Mouse (Mus musculus) midbrain, embryonic 16.5 days (tissue): Measurements from ENCODE around the gene Brf1. TPM values are rescaled to one million over a fixed set of nuclear protein-coding genes. Genes with fewer than 3 reads are reported as not detected.

Source experiments
- ATAC-seq: fragments of 200-750 bp; cut with Nextera tagmentation; 2 replicates; pipeline ENCODE4 v1.8.0; 2017; ENCODE audit warnings: moderate TSS enrichment
- H3K27ac ChIP-seq: fragments of 300-500 bp; sonication (generic); 2 replicates; pipeline ENCODE4 v1.5.1; 2014; ENCODE audit warnings: mild to moderate bottlenecking, low read length, mixed read lengths
- H3K27me3 ChIP-seq: fragments of 300-500 bp; sonication (generic); 2 replicates; pipeline ENCODE4 v1.6.1; 2014; ENCODE audit warnings: low read depth, low read length, mixed read lengths; ENCODE audit not compliant: control insufficient read depth, insufficient read depth
- H3K36me3 ChIP-seq: fragments of 300-500 bp; sonication (generic); 2 replicates; pipeline ENCODE4 v1.6.1; 2014; ENCODE audit warnings: mild to moderate bottlenecking, low read length, moderate library complexity, mixed read lengths; ENCODE audit not compliant: control insufficient read depth, insufficient read depth
- H3K4me1 ChIP-seq: fragments of 300-500 bp; sonication (generic); 2 replicates; pipeline ENCODE4 v1.6.1; 2014; ENCODE audit warnings: mild to moderate bottlenecking, low read length, mixed read lengths; ENCODE audit not compliant: control insufficient read depth, insufficient read depth
- H3K4me2 ChIP-seq: fragments of 300-500 bp; sonication (generic); 2 replicates; pipeline ENCODE4 v1.6.1; 2014; ENCODE audit warnings: mild to moderate bottlenecking, low read length, mixed read lengths
- H3K4me3 ChIP-seq: fragments of 300-500 bp; sonication (generic); 2 replicates; pipeline ENCODE4 v1.5.1; 2014; ENCODE audit warnings: low read depth, mild to moderate bottlenecking, low read length, moderate library complexity, mixed read lengths
- H3K9ac ChIP-seq: fragments of 300-500 bp; sonication (generic); 2 replicates; pipeline ENCODE4 v1.6.1; 2014; ENCODE audit warnings: low read depth, low read length, mixed read lengths
- H3K9me3 ChIP-seq: fragments of 300-500 bp; sonication (generic); replicated peaks from 2 replicates; pipeline ENCODE4 v1.6.1; 2014; ENCODE audit warnings: mild to moderate bottlenecking, low read length, mixed read lengths; ENCODE audit not compliant: control insufficient read depth, poor library complexity, severe bottlenecking
- WGBS: fragments of 180-500 bp; shearing (Covaris S2); extraction: QIAGEN DNeasy Blood & Tissue Kit; methylation state at CpG from one replicate; pipeline ENCODE4 v1.1.7; 2014; 5-methylcytosine and 5-hydroxymethylcytosine counted together
- polyA plus RNA-seq: library from polyadenylated mRNA; unstranded; fragments of >200 nt; fragmentation: Nextera tagmentation; extraction: Ambion mirVana; gene quantifications from 2 replicates; pipeline ENCODE4 v1.2.1, GENCODE M21; 2015

The Brf1 gene
- polyA plus RNA-seq, 1 experiment from 2014 or later = 44.2 TPM

DNA sequence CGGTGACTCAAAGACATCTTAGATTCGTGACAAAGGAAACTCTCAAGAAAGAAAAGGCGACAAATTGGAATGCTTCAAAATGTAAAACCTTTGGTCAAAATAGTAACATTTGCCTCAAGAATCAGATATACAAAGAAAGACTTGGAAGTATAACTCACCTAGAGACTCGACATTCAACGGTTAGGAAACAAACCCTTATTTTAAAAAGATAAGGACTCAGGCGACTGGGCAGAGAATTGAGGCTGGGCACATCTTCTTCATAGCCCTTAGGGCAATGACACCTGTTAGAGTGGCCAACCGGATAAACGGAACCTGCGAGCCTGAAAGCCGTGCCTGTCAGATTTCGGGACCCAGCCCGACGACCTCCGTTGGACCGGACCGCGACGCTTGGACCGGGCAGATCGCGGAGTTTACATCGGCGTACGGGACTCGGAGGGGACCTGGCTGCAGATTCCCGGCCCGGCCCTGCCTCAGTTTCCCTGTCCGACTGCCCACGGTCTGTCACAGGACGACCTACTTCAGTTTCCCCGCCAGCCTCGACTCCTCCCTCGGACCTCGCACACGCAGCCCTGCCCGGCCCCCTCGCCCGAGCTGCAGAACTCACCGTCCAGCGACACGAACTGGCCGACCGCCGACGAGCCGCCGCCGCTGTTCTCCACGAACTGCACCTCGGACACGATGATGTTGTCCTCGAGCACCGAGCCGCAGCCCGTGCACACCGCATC lies 773 bp downstream of the Brf1 start:
- no peak; the same call in 1 of the 2 replicates for ATAC-seq
- Histone ChIP-seq H3K4me2 (peak overlapping the region; percentile 91), H3K27ac (peak overlapping the region; percentile 94), H3K36me3 (no peaks in the 10 kb centered on the region), H3K9ac (peak overlapping the region; percentile 96), H3K9me3 (no peaks in the 10 kb centered on the region), H3K27me3 (no peaks in the 10 kb centered on the region), H3K4me1 (peaks cover 19% of the 10 kb centered on the region), H3K4me3 (peak overlapping the region; percentile 90)
- WGBS = 1% methylated on average over 56 of the region's 56 CpGs

DNA sequence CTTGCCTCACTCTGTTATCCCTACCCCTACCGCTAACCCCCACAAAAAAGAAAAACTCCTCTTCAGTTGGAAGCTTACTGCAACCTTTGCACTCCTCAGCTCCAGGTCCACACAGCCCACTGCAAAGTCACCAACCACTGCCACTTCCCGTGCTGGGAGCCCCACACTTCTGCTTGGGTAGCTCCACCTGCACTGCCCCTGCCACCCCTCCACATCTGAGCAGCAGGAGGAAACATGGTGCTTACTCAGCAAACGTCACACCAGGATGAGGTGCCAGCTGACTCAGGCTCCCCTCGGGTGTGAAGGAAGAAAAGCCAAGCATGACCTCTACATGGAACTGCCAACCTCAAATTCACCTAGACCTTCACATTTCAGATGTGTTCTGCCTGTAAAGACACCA lies 6.4 kb downstream of the Brf1 start:
- Histone ChIP-seq H3K9me3 (no peaks in the 10 kb centered on the region), H3K27ac (no peak overlapping the region), H3K4me3 (no peak overlapping the region), H3K36me3 (peaks cover 5% of the 10 kb centered on the region; the same call in 1 of the 2 replicates), H3K27me3 (no peaks in the 10 kb centered on the region), H3K9ac (no peak overlapping the region), H3K4me1 (peaks cover 12% of the 10 kb centered on the region), H3K4me2 (no peak overlapping the region)
- no peak for ATAC-seq
- WGBS = 83% methylated on average over 4 of the region's 4 CpGs

DNA sequence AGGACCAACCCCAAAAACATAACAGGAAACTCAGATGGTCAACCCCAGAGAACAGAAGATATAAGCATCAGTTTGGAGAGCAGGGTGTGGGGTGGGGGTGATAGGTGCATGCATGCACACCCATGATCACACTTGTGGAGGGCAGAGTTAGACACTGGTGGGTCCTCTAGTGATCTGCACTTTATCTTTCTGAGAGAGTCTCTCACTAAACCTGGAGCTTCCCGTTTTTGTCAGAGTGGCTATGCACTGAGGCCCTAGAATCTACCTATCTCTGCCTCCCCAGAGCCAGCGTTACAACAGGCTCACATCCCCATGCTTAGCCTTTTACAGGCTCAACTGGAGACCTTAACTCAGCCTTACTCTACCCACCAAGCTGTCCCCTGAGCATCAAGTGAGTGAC lies 9.1 kb downstream of the Brf1 start:
- H3K27ac ChIP-seq = no peak overlapping the region
- peaks cover 13% of the 10 kb centered on the region for H3K36me3 ChIP-seq
- H3K27me3 ChIP-seq = no peaks in the 10 kb centered on the region
- H3K9me3 ChIP-seq = no peaks in the 10 kb centered on the region
- H3K4me2 ChIP-seq = no peak overlapping the region
- H3K9ac ChIP-seq = no peak overlapping the region
- no peak for ATAC-seq
- no peaks in the 10 kb centered on the region; the same call in 1 of the 2 replicates for H3K4me1 ChIP-seq
- WGBS = 94% methylated on average over 2 of the region's 2 CpGs
- no peak overlapping the region for H3K4me3 ChIP-seq

- H3K4me1 ChIP-seq = no peaks in the 10 kb centered on the region; the same call in 1 of the 2 replicates
- H3K36me3 ChIP-seq = peaks cover 16% of the 10 kb centered on the region
- no peak for ATAC-seq
- H3K4me3 ChIP-seq = no peak overlapping the region
- H3K9ac ChIP-seq = no peak overlapping the region
- no peak overlapping the region for H3K4me2 ChIP-seq
- no peak overlapping the region for H3K27ac ChIP-seq
- 83% methylated on average over 5 of the region's 5 CpGs for WGBS
- H3K9me3 ChIP-seq = no peaks in the 10 kb centered on the region
- H3K27me3 ChIP-seq = no peaks in the 10 kb centered on the region
Observed at GRCm38 (mm10) chr12:112990706-112991405, 9.6 kb downstream of the Brf1 start.

DNA sequence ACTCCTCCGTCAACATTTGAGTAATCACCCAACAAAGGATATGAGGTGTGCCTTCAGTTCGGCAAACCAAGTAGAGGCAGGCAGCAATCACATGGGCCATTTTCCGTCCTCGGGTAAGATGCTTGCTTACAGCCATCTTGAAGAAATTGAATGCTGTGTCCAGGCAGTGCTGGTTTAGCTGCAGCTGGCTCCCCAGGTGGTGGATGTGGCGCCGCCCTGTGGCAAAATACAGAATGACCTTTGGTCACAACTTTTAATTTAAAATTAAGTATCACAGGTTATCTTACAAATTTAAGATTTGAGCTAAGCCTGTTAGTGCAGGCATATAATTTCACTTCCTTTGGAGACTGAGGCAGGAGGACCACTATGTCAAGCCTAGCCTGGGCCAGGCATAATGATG lies 12.6 kb downstream of the Brf1 start:
- no peaks in the 10 kb centered on the region for H3K9me3 ChIP-seq
- H3K27ac ChIP-seq = no peak overlapping the region
- no peak for ATAC-seq
- WGBS = 75% methylated on average over 6 of the region's 6 CpGs
- no peak overlapping the region for H3K4me3 ChIP-seq
- H3K9ac ChIP-seq = no peak overlapping the region
- H3K36me3 ChIP-seq = peaks cover 30% of the 10 kb centered on the region
- H3K4me2 ChIP-seq = no peak overlapping the region
- H3K27me3 ChIP-seq = no peaks in the 10 kb centered on the region
- no peaks in the 10 kb centered on the region for H3K4me1 ChIP-seq

GRCm38 (mm10) chr12:112985346-112985745 lies 15.2 kb downstream of the Brf1 start:
- Histone ChIP-seq H3K9me3 (no peaks in the 10 kb centered on the region), H3K27ac (no peak overlapping the region), H3K4me1 (no peaks in the 10 kb centered on the region), H3K36me3 (peaks cover 34% of the 10 kb centered on the region), H3K4me2 (no peak overlapping the region), H3K27me3 (no peaks in the 10 kb centered on the region), H3K4me3 (no peak overlapping the region), H3K9ac (no peak overlapping the region)
- 95% methylated on average over 6 of the region's 6 CpGs for WGBS
- ATAC-seq = no peak

- Histone ChIP-seq H3K36me3 (peaks cover 51% of the 10 kb centered on the region), H3K9ac (no peak overlapping the region), H3K4me3 (no peak overlapping the region), H3K4me1 (peaks cover 9% of the 10 kb centered on the region), H3K4me2 (no peak overlapping the region), H3K27me3 (no peaks in the 10 kb centered on the region), H3K9me3 (no peaks in the 10 kb centered on the region), H3K27ac (no peak overlapping the region)
- no peak for ATAC-seq
- WGBS = 66% methylated on average over 2 of the region's 2 CpGs
Observed at GRCm38 (mm10) chr12:112982031-112982430, 18.5 kb downstream of the Brf1 start.

- WGBS = 35% methylated on average over 12 of the region's 12 CpGs
- peak overlapping the region; percentile 69 for H3K4me3 ChIP-seq
- peaks cover 36% of the 10 kb centered on the region for H3K36me3 ChIP-seq
- H3K27ac ChIP-seq = peak overlapping the region; percentile 92
- peak overlapping the region; percentile 74 for H3K4me2 ChIP-seq
- H3K27me3 ChIP-seq = no peaks in the 10 kb centered on the region
- peaks cover 15% of the 10 kb centered on the region for H3K4me1 ChIP-seq
- H3K9ac ChIP-seq = peak overlapping the region; percentile 83
- no peaks in the 10 kb centered on the region for H3K9me3 ChIP-seq
- ATAC-seq = 0 out of 2 replicates have a peak, but pooled peaks have one; percentile 1
Observed at GRCm38 (mm10) chr12:112977156-112977555, 23.3 kb downstream of the Brf1 start.
